Mouse (Mus musculus): Measurements from ENCODE around the gene 2310009B15Rik.

- TF ChIP-seq CTCF (IDR thresholded peaks at IDR 0.05; ENCODE audit: low read depth) (no peak), EP300 (optimal IDR thresholded peaks at IDR 0.05) (no peak)
Measured at GRCm38 (mm10) chr1:138847146-138847545, 9.5 kb downstream of the 2310009B15Rik start.
